Mouse (Mus musculus) small intestine, adult 2 months (tissue): ENCODE results near the gene Kirrel3.

ENCODE experiments used
- CTCF ChIP-seq: fragments of 200-500 bp; IDR thresholded peaks from 2 replicates; pipeline ENCODE4 v1.5.1; 2012; ENCODE audit warnings: low read depth, mild to moderate bottlenecking, control low read depth, inconsistent platforms, low read length, moderate library complexity, mixed read lengths; ENCODE audit not compliant: insufficient replicate concordance, insufficient read length; ENCODE audit errors: extremely low read depth
- POLR2A ChIP-seq: fragments of 200-500 bp; IDR thresholded peaks from 2 replicates; pipeline ENCODE4 v1.6.1; 2012; ENCODE audit warnings: low read depth, mild to moderate bottlenecking, control low read depth, inconsistent platforms, low read length, moderate library complexity

DNA sequence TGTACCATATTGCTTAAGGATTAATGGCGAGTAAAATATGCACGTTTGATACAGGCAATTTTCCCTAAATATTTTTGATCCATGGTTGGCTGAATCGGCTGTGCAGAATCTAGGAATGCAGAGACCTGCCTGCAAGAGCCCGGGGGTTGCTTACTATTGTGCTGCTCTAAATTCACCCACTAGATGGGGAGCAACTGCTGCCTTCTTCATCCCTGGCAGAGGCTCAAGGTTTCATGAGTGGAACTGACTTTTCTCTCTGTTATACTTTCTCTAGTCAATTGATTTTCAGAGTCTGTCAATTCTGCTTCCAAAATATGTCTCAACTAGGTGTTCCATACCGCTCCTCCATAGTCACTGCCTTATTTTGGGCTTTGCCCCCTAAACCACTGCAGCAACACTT lies 545.1 kb downstream of the Kirrel3 start:
- TF ChIP-seq POLR2A, result no peak
- peak; percentile 19; the same call in 1 of the 2 replicates for TF ChIP-seq CTCF
